Mouse (Mus musculus) limb, embryonic 12.5 days (tissue): ENCODE measurements at regions not wholly inside any gene's neighbourhood (a gene's known extent, or its start where the extent isn't known, plus 50 kb on each side); places are given as distances from the start of the nearest gene placed in this dataset.
"Not testable (repeated sequence)": the region's sequence is repeated elsewhere in the genome, so short reads cannot be mapped to it uniquely, and the experiment has no call there.

Experiments
- ATAC-seq: fragments of 200-750 bp; cut with Nextera tagmentation; 2 replicates; pipeline ENCODE4 v1.8.0; 2017; ENCODE audit warnings: low read depth, moderate TSS enrichment; ENCODE audit not compliant: insufficient number of reproducible peaks, insufficient read depth, low FRiP score, low TSS enrichment
- H3K27ac ChIP-seq: fragments of 300-500 bp; sonication (generic); 2 replicates; pipeline ENCODE4 v1.5.1; 2016; ENCODE audit warnings: mild to moderate bottlenecking, moderate library complexity
- H3K27me3 ChIP-seq: fragments of 300-500 bp; sonication (generic); 2 replicates; pipeline ENCODE4 v1.6.1; 2016; ENCODE audit warnings: mild to moderate bottlenecking, moderate library complexity
- H3K36me3 ChIP-seq: fragments of 300-500 bp; sonication (generic); 2 replicates; pipeline ENCODE4 v1.6.1; 2016; ENCODE audit warnings: mild to moderate bottlenecking, moderate library complexity
- H3K4me1 ChIP-seq: fragments of 300-500 bp; sonication (generic); replicated peaks from 2 replicates; pipeline ENCODE4 v1.6.1; 2016
- H3K4me2 ChIP-seq: fragments of 300-500 bp; sonication (generic); 2 replicates; pipeline ENCODE4 v1.6.1; 2016; ENCODE audit warnings: mild to moderate bottlenecking, moderate library complexity
- H3K4me3 ChIP-seq: fragments of 300-500 bp; sonication (generic); replicated peaks from 2 replicates; pipeline ENCODE4 v1.5.1; 2016; ENCODE audit warnings: mild to moderate bottlenecking
- H3K9ac ChIP-seq: fragments of 300-500 bp; sonication (generic); replicated peaks from 2 replicates; pipeline ENCODE4 v1.6.1; 2016; ENCODE audit warnings: mild to moderate bottlenecking, moderate library complexity
- H3K9me3 ChIP-seq: fragments of 300-500 bp; sonication (generic); 2 replicates; pipeline ENCODE4 v1.6.1; 2016; ENCODE audit warnings: mild to moderate bottlenecking, moderate library complexity
- WGBS: fragments of 180-500 bp; shearing (Covaris S2); methylation state at CpG from one replicate; pipeline ENCODE4 v1.1.7; 2016; 5-methylcytosine and 5-hydroxymethylcytosine counted together

DNA sequence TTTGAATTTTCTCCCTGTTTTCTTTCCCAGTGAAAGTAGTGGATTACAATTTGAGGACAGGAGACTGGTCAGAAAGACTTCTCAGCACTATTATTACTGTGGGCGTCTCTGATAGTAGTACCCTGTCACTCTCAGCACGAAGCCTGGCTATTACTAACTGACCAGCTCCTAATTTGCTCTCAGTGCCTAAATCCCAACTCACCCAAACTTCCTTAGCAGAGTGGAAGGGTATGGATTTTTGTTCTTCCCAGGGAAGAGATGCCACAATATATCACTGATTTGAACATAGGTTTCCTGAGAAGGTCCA is 159.3 kb upstream of the Bet1 start:
- 76% methylated on average over 2 of the region's 2 CpGs for WGBS
- Histone ChIP-seq H3K27me3 (no peaks in the 10 kb centered on the region), H3K27ac (no peak overlapping the region), H3K9ac (no peak overlapping the region), H3K9me3 (no peaks in the 10 kb centered on the region), H3K4me2 (no peak overlapping the region), H3K4me3 (no peak overlapping the region), H3K4me1 (no peaks in the 10 kb centered on the region), H3K36me3 (no peaks in the 10 kb centered on the region)
- no peak for ATAC-seq

DNA sequence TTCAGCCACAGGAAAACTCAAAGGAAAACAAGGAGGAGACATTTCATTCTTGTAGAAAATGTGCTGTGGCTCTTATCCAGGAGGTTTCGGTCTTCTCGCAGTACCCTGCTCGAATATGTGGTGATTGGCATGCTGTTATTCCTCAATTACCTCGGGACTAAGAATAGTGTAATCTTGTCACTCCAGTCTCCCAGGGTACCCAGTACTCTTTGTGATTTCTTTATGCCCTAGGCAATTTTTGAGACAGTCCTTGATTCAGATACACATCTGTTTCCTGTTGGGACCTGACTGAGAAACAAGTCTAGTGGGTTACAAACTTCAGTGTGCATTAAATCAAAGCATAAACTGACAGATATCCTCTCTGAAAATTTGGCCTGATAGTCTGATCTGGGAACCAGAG is 189.8 kb upstream of the Bet1 start:
- H3K9me3 ChIP-seq: no peaks in the 10 kb centered on the region
- no peak overlapping the region for H3K4me2 ChIP-seq
- peaks cover 4% of the 10 kb centered on the region for H3K4me1 ChIP-seq
- ATAC-seq: no peak
- no peak overlapping the region for H3K27ac ChIP-seq
- no peaks in the 10 kb centered on the region for H3K36me3 ChIP-seq
- 58% methylated on average over 4 of the region's 4 CpGs for WGBS
- no peak overlapping the region for H3K9ac ChIP-seq
- H3K4me3 ChIP-seq: no peak overlapping the region
- no peaks in the 10 kb centered on the region for H3K27me3 ChIP-seq

DNA sequence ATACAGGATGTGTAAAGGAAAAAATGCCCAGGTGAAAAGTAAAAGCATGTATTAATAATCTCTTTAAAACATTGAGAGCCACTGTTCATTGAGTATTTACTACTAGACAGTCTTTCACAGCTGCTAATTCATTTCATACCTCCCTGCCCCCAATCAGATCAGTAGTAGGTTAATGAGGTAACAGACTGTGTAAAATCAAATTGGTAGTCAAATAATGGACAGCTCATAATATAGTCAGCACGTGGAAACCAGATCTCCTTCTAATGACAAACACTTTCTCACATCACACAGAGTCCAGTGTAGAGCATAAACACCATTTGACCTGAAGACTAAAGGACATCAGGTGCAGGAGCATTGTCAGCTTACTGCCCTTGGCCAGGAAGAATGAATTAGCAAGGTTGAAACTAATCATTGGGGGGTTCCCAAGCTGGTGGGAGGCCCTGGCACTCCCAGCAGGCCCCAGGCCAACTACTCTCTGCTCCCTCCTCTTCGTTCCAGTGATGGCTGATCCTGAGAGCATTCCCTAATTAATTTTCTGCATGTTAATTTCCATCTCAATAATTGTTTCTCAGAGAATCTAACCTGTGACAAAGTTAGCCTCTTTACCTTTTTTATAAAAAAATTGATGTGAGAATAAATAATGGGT is 190.6 kb upstream of the Bet1 start:
- Histone ChIP-seq H3K4me3 (no peak overlapping the region), H3K27me3 (no peaks in the 10 kb centered on the region), H3K4me2 (no peak overlapping the region), H3K27ac (no peak overlapping the region), H3K4me1 (peaks cover 4% of the 10 kb centered on the region), H3K36me3 (no peaks in the 10 kb centered on the region), H3K9ac (no peak overlapping the region), H3K9me3 (no peaks in the 10 kb centered on the region)
- no peak for ATAC-seq
- WGBS: 14% methylated on average over 2 of the region's 2 CpGs

DNA sequence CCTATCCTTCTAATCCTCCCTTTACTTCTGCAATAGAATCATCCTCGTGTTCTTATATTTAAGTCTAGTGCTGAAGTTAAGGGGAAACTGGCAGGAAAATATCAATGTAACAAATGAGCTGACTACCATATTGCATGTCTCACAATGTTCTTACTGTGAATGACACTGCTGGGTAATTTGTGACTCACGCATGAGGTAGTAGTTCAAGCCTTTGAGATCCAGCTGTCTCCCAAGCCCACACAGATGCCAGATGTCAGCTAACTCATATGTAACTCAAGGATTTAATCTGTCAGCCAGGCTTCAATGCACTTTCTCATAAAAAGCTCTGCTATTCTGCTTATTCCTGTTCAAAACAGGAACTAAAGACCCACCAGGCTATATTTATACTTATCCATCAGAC is 204.6 kb upstream of the Bet1 start:
- Histone ChIP-seq H3K4me2 (no peak overlapping the region), H3K36me3 (no peaks in the 10 kb centered on the region), H3K27me3 (no peaks in the 10 kb centered on the region), H3K27ac (no peak overlapping the region), H3K4me3 (no peak overlapping the region), H3K9ac (no peak overlapping the region), H3K4me1 (no peaks in the 10 kb centered on the region), H3K9me3 (no peaks in the 10 kb centered on the region)
- no peak for ATAC-seq
- WGBS: 74% methylated on average over 2 of the region's 2 CpGs

DNA sequence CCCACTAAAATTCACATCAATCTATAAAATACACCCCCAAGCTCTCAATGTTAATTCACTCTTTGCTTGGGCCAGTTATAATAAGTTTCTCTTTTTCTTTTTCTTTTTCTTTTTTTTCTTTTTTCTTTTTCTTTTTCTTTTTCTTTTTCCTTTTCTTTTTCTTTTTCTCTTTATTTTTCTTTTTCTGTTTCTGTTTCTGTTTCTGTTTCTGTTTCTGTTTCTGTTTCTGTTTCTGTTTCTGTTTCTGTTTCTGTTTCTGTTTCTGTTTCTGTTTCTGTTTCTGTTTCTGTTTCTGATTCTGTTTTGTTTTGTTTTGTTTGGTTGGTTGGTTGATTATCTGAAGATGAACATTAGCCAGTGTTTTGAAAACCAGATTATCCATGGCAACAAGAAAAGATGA is 201.2 kb upstream of the Col1a2 start:
- H3K9ac ChIP-seq, ATAC-seq, H3K36me3 ChIP-seq, H3K4me3 ChIP-seq, H3K27ac ChIP-seq, H3K4me1 ChIP-seq, H3K9me3 ChIP-seq, H3K27me3 ChIP-seq, H3K4me2 ChIP-seq: not testable (repeated sequence)

DNA sequence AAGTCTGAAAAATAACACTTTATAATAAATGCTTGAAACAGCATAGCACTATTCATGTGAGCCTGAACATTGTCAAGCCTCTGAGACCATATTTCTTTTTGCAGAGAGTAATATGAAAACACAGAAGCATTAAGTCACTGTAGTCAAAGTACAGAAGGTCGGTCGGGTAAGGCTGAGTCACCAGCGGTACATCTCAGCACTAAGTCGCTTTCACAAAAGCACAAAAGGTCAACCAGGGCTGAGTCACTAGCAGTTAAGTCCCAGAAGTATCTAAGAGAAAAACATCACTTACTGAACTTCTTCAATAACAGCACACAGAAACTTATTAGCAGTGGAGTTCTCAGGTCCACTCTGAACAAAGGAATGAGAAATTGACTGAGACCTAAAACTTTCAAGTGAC is 154.7 kb upstream of the Col1a2 start:
- Histone ChIP-seq H3K9me3 (no peaks in the 10 kb centered on the region), H3K4me3 (no peak overlapping the region), H3K4me2 (no peak overlapping the region), H3K9ac (no peak overlapping the region), H3K27me3 (no peaks in the 10 kb centered on the region), H3K4me1 (no peaks in the 10 kb centered on the region), H3K36me3 (no peaks in the 10 kb centered on the region), H3K27ac (no peak overlapping the region)
- no peak for ATAC-seq
- WGBS: 90% methylated on average over 4 of the region's 4 CpGs

DNA sequence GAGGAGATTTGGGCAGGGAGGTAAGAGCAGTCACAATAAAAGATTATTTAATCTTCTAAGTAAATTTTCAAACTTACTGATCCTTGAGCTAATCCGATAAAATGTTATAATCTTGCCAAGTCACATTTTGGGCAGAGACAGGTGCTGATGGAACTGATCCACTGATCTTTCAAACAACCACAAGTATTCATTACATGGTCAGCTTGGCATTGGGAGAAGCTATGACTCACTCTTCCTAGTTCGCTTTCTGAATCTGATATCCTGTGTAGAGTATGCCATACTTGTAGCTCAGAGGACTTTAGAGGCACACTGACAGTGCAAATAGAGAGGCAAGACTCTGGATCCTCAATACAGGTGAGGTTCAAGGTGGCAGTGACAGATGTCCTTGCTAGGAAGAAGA is 142.4 kb upstream of the Col1a2 start:
- Histone ChIP-seq H3K27me3 (no peaks in the 10 kb centered on the region), H3K9ac (no peak overlapping the region), H3K4me2 (no peak overlapping the region), H3K36me3 (no peaks in the 10 kb centered on the region), H3K4me1 (no peaks in the 10 kb centered on the region), H3K9me3 (no peaks in the 10 kb centered on the region), H3K4me3 (no peak overlapping the region), H3K27ac (no peak overlapping the region)
- 92% methylated on average over 2 of the region's 2 CpGs for WGBS
- ATAC-seq: no peak

DNA sequence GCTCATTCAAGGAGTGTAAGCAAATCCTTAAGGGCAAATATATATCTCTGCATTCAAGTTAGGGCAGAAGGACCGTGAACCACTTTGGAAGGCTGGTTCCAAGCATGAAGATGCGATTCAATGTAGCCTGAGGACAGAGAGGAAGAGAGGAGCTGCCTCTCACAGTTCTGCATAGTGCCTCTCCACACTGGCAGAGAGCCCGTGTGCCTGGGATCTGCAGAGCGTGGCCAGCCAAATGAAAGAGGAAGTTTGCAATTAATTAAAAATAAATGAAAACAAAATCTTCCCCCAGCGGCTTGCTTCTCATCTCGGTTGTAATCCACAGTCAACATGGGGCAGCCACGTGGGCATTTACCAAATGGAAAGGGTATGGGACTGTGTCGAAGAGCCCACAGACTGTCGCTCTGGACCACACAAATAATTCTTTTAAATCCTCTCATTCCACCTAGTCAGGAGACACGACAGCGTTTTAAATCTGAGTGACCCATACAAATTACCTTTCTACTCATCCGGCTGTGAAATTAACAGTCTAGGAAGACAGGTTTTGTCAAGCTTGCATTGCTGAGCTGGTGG is 129.1 kb upstream of the Col1a2 start:
- no peak overlapping the region for H3K4me2 ChIP-seq

DNA sequence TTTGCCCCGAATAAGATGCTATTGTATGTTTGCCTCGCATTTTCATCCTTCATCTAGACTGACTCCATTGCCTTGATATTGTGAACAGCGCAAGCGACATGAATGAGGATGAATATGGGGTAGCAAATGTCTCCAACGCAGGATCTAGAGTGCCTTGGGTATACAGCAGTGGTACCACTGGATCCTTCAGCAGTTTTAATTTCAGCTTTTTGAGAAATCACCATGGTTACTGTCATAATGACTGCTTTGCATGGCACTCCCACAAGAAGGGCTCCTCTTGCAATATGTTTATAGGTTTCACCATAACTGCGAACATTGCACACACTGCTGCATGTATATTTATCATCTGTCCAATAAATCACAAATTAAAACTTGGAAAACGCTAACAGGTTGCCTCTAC is 107.8 kb upstream of the Col1a2 start:
- H3K4me2 ChIP-seq: no peak overlapping the region
- no peak for ATAC-seq
- no peaks in the 10 kb centered on the region for H3K36me3 ChIP-seq
- H3K27ac ChIP-seq: no peak overlapping the region
- no peak overlapping the region for H3K9ac ChIP-seq
- no peak overlapping the region for H3K4me3 ChIP-seq
- H3K4me1 ChIP-seq: 0 out of 2 replicates have a peak, but pooled peaks cover 5% of the 10 kb centered on the region
- no peaks in the 10 kb centered on the region for H3K9me3 ChIP-seq
- H3K27me3 ChIP-seq: no peaks in the 10 kb centered on the region
- WGBS: 89% methylated on average over 7 of the region's 7 CpGs

More for the DNA sequence above, 129.1 kb upstream of the Col1a2 start:
- Histone ChIP-seq H3K4me3 (no peak overlapping the region), H3K4me1 (no peaks in the 10 kb centered on the region), H3K27me3 (no peaks in the 10 kb centered on the region), H3K36me3 (no peaks in the 10 kb centered on the region), H3K9ac (no peak overlapping the region), H3K9me3 (no peaks in the 10 kb centered on the region), H3K27ac (no peak overlapping the region)
- WGBS: 64% methylated on average over 12 of the region's 12 CpGs
- ATAC-seq: no peak

DNA sequence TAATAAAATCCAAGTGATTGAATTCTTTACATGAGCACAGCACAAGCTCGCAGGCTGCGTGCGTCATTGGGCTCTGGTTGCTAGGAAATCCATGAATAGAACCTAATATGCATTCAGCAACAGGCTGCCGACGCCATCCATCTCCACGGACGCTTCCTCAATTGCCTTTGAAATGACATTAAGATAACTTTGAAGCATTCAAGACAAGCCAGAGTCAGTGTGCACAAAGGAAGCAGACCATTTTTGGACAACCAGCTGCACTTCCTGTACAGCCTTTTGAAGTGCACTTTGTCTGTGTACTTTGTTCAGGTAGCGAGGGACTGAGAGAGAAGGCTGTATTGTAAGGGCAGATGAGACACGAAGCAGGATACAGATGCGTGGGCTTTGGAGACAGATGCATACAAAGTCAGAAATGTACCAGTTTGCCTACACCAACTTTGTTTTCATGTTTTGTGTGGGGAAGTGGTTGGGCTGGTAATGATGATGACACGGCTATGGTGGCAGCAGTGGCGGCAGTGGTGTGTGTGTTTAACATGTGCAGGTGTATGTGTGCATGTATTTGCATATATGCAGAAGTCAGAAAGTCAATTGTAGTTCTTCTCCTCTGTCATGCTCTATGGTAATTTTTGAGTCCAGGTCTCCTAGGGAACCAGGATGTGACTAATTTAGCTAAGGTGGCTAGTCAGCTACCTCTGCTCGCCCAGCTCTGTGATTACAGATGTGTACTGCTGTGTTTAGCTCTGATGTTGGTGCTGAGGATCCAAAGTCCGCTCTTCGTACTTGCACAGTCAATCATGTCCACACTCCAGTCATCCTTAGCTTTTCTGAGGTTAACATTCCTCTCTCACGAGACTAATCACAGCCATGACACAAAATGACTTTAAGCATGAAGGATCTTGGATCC is 106.7 kb upstream of the Col1a2 start:
- no peak for ATAC-seq
- no peak overlapping the region for H3K4me3 ChIP-seq
- 81% methylated on average over 16 of the region's 16 CpGs for WGBS
- no peaks in the 10 kb centered on the region for H3K9me3 ChIP-seq
- no peak overlapping the region for H3K4me2 ChIP-seq
- H3K9ac ChIP-seq: no peak overlapping the region
- H3K27ac ChIP-seq: no peak overlapping the region
- no peaks in the 10 kb centered on the region for H3K27me3 ChIP-seq
- H3K4me1 ChIP-seq: 0 out of 2 replicates have a peak, but pooled peaks cover 5% of the 10 kb centered on the region
- H3K36me3 ChIP-seq: no peaks in the 10 kb centered on the region

DNA sequence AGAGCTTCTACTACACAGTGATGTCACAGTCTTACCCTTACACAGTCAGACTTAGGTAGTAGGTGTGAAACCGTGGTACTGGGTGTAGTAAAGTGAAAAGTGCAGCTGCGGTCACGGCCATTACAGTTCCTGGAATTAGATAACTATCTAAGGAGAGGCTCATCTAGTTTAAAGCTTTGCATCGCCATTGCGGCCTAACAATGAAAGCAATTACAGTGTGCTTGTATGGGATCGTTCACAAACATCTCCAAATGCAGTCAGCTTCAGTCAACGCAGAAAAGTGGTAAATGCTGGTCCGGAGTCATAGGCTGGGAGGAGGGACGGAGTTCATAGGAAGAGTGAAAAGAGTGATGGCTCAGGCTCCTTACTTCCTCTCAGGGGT is 106.0 kb upstream of the Col1a2 start:
- no peaks in the 10 kb centered on the region for H3K36me3 ChIP-seq
- H3K27me3 ChIP-seq: no peaks in the 10 kb centered on the region
- H3K27ac ChIP-seq: no peak overlapping the region
- no peak for ATAC-seq
- H3K4me2 ChIP-seq: no peak overlapping the region
- no peaks in the 10 kb centered on the region for H3K9me3 ChIP-seq
- 87% methylated on average over 9 of the region's 9 CpGs for WGBS
- H3K4me1 ChIP-seq: 0 out of 2 replicates have a peak, but pooled peaks cover 5% of the 10 kb centered on the region
- no peak overlapping the region for H3K4me3 ChIP-seq
- no peak overlapping the region for H3K9ac ChIP-seq
